Mouse (Mus musculus): ENCODE data around the gene Sapcd1. TPM values are rescaled to one million over a fixed set of nuclear protein-coding genes. Genes with fewer than 3 reads are reported as not detected.

Sapcd1 gene
- polyA plus RNA-seq, 1 experiment from 2014 or later, result 6.6 TPM

DNA sequence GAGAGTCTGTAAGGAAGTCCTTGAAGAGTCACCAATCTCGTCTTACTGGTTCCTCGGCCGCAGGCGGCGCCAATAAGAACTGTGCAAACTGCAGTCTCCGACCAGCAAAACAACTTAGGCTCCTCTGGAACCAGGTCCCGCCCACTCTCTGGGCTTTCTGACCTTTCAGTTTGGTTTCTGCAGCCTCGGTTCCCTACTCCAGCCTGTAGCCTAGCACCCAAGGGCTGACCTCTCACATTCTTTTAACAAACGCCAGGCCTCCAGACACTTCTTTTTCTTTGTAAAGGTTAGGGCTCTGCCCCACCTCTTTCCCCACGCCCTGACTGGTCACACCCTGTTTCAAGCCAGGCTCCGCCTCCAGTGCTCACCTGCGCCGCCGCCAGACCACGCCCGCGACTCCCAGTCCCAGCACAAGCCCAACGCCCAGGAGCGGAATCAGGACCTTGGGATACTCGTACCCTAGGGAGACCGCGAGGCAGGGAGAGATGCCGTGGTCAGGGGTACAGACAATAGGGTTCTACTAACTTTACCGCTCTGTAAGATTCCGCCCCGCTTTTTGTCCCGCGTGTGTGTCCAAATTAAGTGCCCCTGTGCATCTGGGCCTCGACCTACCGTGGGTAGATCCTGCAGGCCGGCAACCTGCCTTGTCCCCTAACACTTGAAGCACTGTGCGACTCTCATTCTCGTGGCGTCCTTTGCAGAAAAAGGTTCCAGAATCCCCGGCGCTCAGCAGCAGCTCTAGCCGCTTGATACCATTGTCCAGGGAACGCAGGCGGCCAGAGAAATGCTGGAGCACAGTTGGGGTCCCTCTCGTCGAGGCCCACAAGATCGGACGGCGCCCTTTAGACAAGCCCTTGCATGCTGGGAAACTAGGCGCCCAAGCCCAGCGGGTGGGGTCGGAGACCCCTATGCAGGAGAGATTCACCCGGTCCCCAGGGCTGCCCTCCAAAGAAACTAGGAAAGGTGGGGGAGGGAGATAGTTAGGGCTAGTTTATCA, 37.4 kb upstream of the Sapcd1 start, which contains the start of gene Ly6g6c:
TSS of gene Ly6g6c (plus strand) at position 438 of the 997 bp plus-strand sequence.
- Histone ChIP-seq H3K9ac (ENCODE audit: low read depth, low read length) (peak within 1 kb of the TSS; percentile 50; the same call in 1 of the 2 replicates), H3K4me2 (replicated peaks; ENCODE audit: low read depth, low read length) (peak within 1 kb of the TSS; percentile 71), H3K27me3 (ENCODE audit: control insufficient read depth, insufficient read depth, low read length) (no peaks in the 10 kb centered on the region; the same call in 1 of the 2 replicates), H3K36me3 (ENCODE audit: control insufficient read depth, insufficient read depth, low read length) (peaks cover 31% of the 10 kb centered on the region), H3K9me3 (ENCODE audit: control insufficient read depth, low read length) (no peaks in the 10 kb centered on the region), H3K27ac (ENCODE audit: low read depth, low read length) (peak within 1 kb of the TSS; percentile 15; the same call in 1 of the 2 replicates), H3K4me1 (ENCODE audit: control insufficient read depth, insufficient read depth, low read length) (peaks cover 32% of the 10 kb centered on the region), H3K4me3 (ENCODE audit: low read length) (peak within 1 kb of the TSS; percentile 35)
- ATAC-seq (ENCODE audit: low FRiP score, low TSS enrichment), result peak; percentile 61
- 1% methylated on average over 48 of the region's 48 CpGs for WGBS

DNA sequence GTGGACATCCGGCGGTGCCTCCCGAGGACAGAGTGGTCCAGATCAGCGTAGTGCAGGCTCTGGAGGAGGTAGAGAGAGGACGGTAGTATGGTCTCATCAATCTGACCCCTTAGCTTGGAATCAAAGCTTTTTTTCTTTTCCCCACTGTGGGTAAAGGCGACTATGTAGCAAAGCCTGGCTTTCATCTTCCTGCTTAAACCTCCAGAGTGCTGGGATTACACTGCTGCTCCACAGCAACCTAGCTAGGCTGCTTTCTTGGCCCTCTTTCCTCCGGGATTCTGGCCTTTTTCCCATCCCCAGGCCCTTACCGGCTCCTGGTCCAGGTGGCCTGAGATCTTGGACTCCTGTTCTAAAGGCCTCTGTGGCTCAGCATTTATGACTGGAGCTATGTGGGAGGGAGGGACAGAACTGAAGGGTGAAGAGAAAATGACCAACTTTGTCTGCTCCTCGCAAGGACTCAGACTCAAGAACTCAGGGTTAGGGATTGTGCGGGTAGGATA, 36.6 kb upstream of the Sapcd1 start:
- peak overlapping the region; percentile 15; the same call in 1 of the 2 replicates for H3K27ac ChIP-seq (ENCODE audit: low read depth, low read length)
- WGBS, result 33% methylated on average over 10 of the region's 10 CpGs
- no peaks in the 10 kb centered on the region; the same call in 1 of the 2 replicates for H3K27me3 ChIP-seq (ENCODE audit: control insufficient read depth, insufficient read depth, low read length)
- peaks cover 32% of the 10 kb centered on the region for H3K36me3 ChIP-seq (ENCODE audit: control insufficient read depth, insufficient read depth, low read length)
- H3K4me3 ChIP-seq (ENCODE audit: low read length), result peak overlapping the region; percentile 35
- ATAC-seq (ENCODE audit: low FRiP score, low TSS enrichment), result no peak
- H3K4me1 ChIP-seq (ENCODE audit: control insufficient read depth, insufficient read depth, low read length), result peaks cover 35% of the 10 kb centered on the region
- H3K4me2 ChIP-seq (replicated peaks; ENCODE audit: low read depth, low read length), result peak overlapping the region; percentile 71
- no peaks in the 10 kb centered on the region for H3K9me3 ChIP-seq (ENCODE audit: control insufficient read depth, low read length)
- no peak overlapping the region; the same call in 1 of the 2 replicates for H3K9ac ChIP-seq (ENCODE audit: low read depth, low read length)

GRCm38 (mm10) chr17:35063466-35063865, 35.6 kb upstream of the Sapcd1 start:
- peaks cover 37% of the 10 kb centered on the region for H3K4me1 ChIP-seq (ENCODE audit: control insufficient read depth, insufficient read depth, low read length)
- no peak overlapping the region for H3K27ac ChIP-seq (ENCODE audit: low read depth, low read length)
- H3K9ac ChIP-seq (ENCODE audit: low read depth, low read length), result no peak overlapping the region
- no peak overlapping the region for H3K4me2 ChIP-seq (replicated peaks; ENCODE audit: low read depth, low read length)
- H3K9me3 ChIP-seq (ENCODE audit: control insufficient read depth, low read length), result no peaks in the 10 kb centered on the region
- H3K4me3 ChIP-seq (ENCODE audit: low read length), result no peak overlapping the region
- 78% methylated on average over 3 of the region's 3 CpGs for WGBS
- H3K27me3 ChIP-seq (ENCODE audit: control insufficient read depth, insufficient read depth, low read length), result no peaks in the 10 kb centered on the region; the same call in 1 of the 2 replicates
- peaks cover 32% of the 10 kb centered on the region for H3K36me3 ChIP-seq (ENCODE audit: control insufficient read depth, insufficient read depth, low read length)
- ATAC-seq (ENCODE audit: low FRiP score, low TSS enrichment), result no peak

DNA sequence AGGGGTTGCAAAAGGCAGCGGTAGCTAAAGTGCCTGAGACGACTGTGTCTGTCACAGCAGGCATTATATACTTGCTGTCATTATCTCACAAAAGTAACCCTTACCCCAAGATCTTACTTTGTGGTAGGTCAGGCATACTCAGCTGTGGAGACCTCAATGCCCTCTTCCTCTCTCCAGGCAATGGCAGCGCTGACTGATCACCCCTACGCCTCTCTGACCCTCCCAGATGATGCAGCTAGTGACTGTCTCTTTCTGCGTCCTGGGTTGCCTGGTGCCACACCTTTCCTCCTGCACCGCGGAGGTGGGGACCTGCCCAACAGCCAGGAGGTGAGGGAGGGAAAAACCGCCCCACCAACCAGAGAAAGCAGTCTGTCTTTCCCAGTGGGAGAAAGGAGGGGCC, 33.5 kb upstream of the Sapcd1 start:
- 72% methylated on average over 8 of the region's 8 CpGs for WGBS
- Histone ChIP-seq H3K4me1 (ENCODE audit: control insufficient read depth, insufficient read depth, low read length) (peaks cover 39% of the 10 kb centered on the region), H3K36me3 (ENCODE audit: control insufficient read depth, insufficient read depth, low read length) (peaks cover 49% of the 10 kb centered on the region), H3K27ac (ENCODE audit: low read depth, low read length) (no peak overlapping the region), H3K4me2 (replicated peaks; ENCODE audit: low read depth, low read length) (no peak overlapping the region), H3K9me3 (ENCODE audit: control insufficient read depth, low read length) (no peaks in the 10 kb centered on the region), H3K4me3 (ENCODE audit: low read length) (peak overlapping the region; percentile 2; the same call in 1 of the 2 replicates), H3K9ac (ENCODE audit: low read depth, low read length) (no peak overlapping the region), H3K27me3 (ENCODE audit: control insufficient read depth, insufficient read depth, low read length) (no peaks in the 10 kb centered on the region; the same call in 1 of the 2 replicates)
- ATAC-seq (ENCODE audit: low FRiP score, low TSS enrichment), result no peak

DNA sequence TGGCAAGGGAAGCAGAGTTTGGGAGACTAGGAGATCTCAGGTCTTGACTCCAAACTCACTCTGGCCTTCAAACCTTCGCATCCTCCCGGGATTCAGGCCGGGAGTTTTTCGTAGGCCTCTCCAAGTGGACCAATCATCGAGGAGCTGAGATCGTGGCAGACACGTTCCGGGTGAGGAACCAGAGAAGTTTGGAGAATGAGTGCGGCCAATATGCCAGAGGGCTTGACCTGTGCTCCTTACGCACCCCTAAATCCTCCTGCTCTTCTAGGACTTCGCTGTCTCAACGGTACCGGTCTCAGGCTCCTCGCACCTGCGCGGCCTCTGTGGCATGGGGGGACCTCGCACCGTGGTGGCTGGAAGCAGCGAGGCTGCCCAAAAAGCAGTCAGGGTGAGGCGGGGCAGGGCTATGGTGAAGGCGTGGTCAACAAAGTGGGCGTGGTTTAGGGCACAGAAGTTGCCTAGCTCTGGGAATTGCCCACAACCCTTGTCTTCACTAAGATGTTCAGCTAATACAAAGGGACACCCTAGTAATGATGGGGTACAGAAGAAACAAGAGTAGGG, 33.0 kb upstream of the Sapcd1 start:
- peaks cover 38% of the 10 kb centered on the region for H3K4me1 ChIP-seq (ENCODE audit: control insufficient read depth, insufficient read depth, low read length)
- no peaks in the 10 kb centered on the region for H3K9me3 ChIP-seq (ENCODE audit: control insufficient read depth, low read length)
- 0 out of 2 replicates have a peak overlapping the region, but pooled peaks have one; percentile 90 for H3K9ac ChIP-seq (ENCODE audit: low read depth, low read length)
- no peaks in the 10 kb centered on the region for H3K27me3 ChIP-seq (ENCODE audit: control insufficient read depth, insufficient read depth, low read length)
- peak overlapping the region; percentile 85; the same call in 1 of the 2 replicates for H3K4me3 ChIP-seq (ENCODE audit: low read length)
- H3K36me3 ChIP-seq (ENCODE audit: control insufficient read depth, insufficient read depth, low read length), result peaks cover 54% of the 10 kb centered on the region
- ATAC-seq (ENCODE audit: low FRiP score, low TSS enrichment), result no peak
- 51% methylated on average over 22 of the region's 22 CpGs for WGBS
- peak overlapping the region; percentile 88 for H3K4me2 ChIP-seq (replicated peaks; ENCODE audit: low read depth, low read length)
- no peak overlapping the region for H3K27ac ChIP-seq (ENCODE audit: low read depth, low read length)

DNA sequence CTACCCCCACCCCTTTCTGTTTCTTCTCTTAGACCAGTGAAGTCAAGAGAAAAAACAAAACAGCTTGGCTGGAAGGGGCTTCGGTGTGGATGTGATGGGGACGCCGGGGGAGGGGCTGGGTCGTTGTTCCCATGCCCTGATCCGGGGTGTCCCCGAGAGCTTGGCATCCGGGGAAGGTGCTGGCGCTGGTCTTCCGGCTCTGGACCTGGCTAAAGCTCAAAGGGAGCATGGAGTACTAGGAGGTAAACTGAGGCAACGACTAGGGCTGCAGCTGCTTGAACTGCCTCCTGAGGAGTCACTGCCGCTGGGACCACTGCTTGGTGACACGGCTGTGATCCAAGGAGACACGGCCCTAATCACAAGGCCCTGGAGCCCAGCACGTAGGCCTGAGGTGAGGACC, 32.3 kb upstream of the Sapcd1 start:
- Histone ChIP-seq H3K27ac (ENCODE audit: low read depth, low read length) (peak overlapping the region; percentile 5; the same call in 1 of the 2 replicates), H3K27me3 (ENCODE audit: control insufficient read depth, insufficient read depth, low read length) (no peaks in the 10 kb centered on the region), H3K4me2 (replicated peaks; ENCODE audit: low read depth, low read length) (peak overlapping the region; percentile 88), H3K9me3 (ENCODE audit: control insufficient read depth, low read length) (no peaks in the 10 kb centered on the region), H3K36me3 (ENCODE audit: control insufficient read depth, insufficient read depth, low read length) (peaks cover 60% of the 10 kb centered on the region), H3K4me1 (ENCODE audit: control insufficient read depth, insufficient read depth, low read length) (peaks cover 31% of the 10 kb centered on the region), H3K4me3 (ENCODE audit: low read length) (peak overlapping the region; percentile 85), H3K9ac (ENCODE audit: low read depth, low read length) (peak overlapping the region; percentile 90)
- no peak for ATAC-seq (ENCODE audit: low FRiP score, low TSS enrichment)
- WGBS, result 32% methylated on average over 14 of the region's 14 CpGs

DNA sequence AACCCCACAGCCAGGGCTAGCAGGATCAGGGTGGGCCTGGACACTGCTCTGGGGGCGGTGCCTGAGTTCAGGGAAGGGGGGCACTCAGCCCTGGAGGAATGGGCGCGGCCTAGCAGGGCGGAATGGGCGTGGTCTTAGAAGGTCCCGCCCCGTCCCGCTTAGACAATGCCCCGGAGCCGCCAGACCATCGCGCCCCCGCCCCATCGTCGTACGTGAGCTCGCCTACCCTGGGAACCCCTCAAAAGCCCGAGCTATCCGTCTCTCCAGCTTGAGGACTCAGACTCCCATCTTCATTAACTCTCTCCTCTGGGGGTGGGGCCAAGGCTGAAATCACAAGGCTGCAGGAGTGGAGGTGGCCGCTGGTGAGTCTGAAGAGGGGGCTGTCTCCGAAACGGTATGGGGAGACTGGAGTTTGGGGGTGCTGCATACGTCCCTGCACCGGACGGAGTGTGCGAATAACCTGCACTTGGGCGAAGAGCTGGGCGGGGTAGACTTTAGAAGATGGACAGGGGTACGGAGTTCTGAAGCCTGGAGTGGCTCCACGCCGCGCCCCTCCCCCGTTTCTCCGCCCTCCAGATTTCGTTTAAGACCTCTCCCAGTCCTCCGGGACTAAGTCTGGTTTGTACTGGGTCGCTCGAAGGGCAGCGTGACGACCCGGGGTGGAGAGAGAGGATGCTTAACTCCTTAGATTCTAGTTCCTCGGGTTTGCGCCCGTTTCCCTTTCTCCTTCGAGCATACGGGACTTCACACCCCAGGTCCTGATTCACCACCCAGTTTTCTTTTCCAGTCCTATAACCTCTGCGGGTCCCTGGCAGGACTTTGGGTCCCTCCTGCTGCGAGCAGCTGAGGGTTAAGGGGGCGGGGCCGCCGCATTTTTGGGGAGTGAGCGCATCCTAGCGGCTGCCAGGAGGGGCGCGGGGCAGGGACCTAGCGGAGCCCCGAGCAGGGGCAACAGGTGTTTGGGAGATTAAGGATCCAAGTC, 31.4 kb upstream of the Sapcd1 start, which contains the start of gene Ddah2:
TSS of gene Ddah2 (plus strand) at position 125 of the 982 bp plus-strand sequence.
- Histone ChIP-seq H3K9me3 (ENCODE audit: control insufficient read depth, low read length) (no peaks in the 10 kb centered on the region), H3K9ac (ENCODE audit: low read depth, low read length) (peak within 1 kb of the TSS; percentile 90), H3K4me1 (ENCODE audit: control insufficient read depth, insufficient read depth, low read length) (peaks cover 23% of the 10 kb centered on the region), H3K4me2 (replicated peaks; ENCODE audit: low read depth, low read length) (peak within 1 kb of the TSS; percentile 88), H3K27me3 (ENCODE audit: control insufficient read depth, insufficient read depth, low read length) (no peaks in the 10 kb centered on the region), H3K4me3 (ENCODE audit: low read length) (peak within 1 kb of the TSS; percentile 85), H3K36me3 (ENCODE audit: control insufficient read depth, insufficient read depth, low read length) (peaks cover 67% of the 10 kb centered on the region), H3K27ac (ENCODE audit: low read depth, low read length) (peak within 1 kb of the TSS; percentile 96)
- WGBS, result under 1% methylated on average over 57 of the region's 57 CpGs
- ATAC-seq (ENCODE audit: low FRiP score, low TSS enrichment), result peak; percentile 92

- H3K4me3 ChIP-seq (ENCODE audit: low read length), result peak overlapping the region; percentile 85
- peaks cover 75% of the 10 kb centered on the region for H3K36me3 ChIP-seq (ENCODE audit: control insufficient read depth, insufficient read depth, low read length)
- 61% methylated on average over 9 of the region's 9 CpGs for WGBS
- peak overlapping the region; percentile 90; the same call in 1 of the 2 replicates for H3K9ac ChIP-seq (ENCODE audit: low read depth, low read length)
- 0 out of 2 replicates have a peak, but pooled peaks have one; percentile 1 for ATAC-seq (ENCODE audit: low FRiP score, low TSS enrichment)
- H3K9me3 ChIP-seq (ENCODE audit: control insufficient read depth, low read length), result no peaks in the 10 kb centered on the region
- peak overlapping the region; percentile 88; the same call in 1 of the 2 replicates for H3K4me2 ChIP-seq (replicated peaks; ENCODE audit: low read depth, low read length)
- H3K27me3 ChIP-seq (ENCODE audit: control insufficient read depth, insufficient read depth, low read length), result no peaks in the 10 kb centered on the region
- H3K27ac ChIP-seq (ENCODE audit: low read depth, low read length), result peak overlapping the region; percentile 96
- peaks cover 19% of the 10 kb centered on the region for H3K4me1 ChIP-seq (ENCODE audit: control insufficient read depth, insufficient read depth, low read length)
These were observed 30.5 kb upstream of the Sapcd1 start for GRCm38 (mm10) chr17:35058316-35058715.

All from kidney, embryonic 14.5 days (tissue).